Mouse (Mus musculus): ENCODE measurements around the gene Bag5. TPM values are rescaled to one million over a fixed set of nuclear protein-coding genes. Genes with fewer than 3 reads are reported as not detected.

Bag5 gene
- polyA plus RNA-seq, 1 experiment = 16.2 TPM

- Histone ChIP-seq H3K4me1 (ENCODE audit: control insufficient read depth, insufficient read depth, insufficient read length, low read length) (peaks cover 15% of the 10 kb centered on the region), H3K4me3 (ENCODE audit: insufficient read depth, low read depth, low read length) (peak within 1 kb of the TSS; percentile 81), H3K27ac (replicated peaks; ENCODE audit: low read depth, low read length) (peak within 1 kb of the TSS; percentile 66)
Measured at GRCm38 (mm10) chr12:111677882-111678669, 35.0 kb downstream of the Bag5 start, which contains the start of gene Trmt61a. Gene Trmt61a (plus strand): TSS chr12:111678105.

DNA sequence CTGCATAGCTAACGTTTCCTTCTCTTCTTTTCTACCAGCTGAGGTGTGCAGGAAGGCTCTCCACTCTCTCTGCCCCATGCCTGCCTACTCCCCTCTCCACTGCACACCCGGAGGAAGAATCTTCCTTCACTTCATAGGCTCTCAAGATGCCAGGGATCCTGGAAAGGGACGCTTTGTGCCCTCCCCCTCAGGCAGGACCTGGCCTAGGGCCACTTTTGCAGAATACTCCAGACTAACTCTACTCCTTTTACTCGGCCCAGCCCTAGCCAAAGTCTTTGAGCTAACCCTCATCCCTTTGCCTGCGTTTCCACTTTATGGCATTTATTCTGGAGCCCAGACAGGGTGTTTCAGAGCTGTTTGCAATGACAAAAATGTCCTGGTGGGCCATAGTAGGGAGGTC is 35.6 kb downstream of the Bag5 start:
- Histone ChIP-seq H3K27ac (replicated peaks; ENCODE audit: low read depth, low read length) (peak overlapping the region; percentile 66), H3K4me3 (ENCODE audit: insufficient read depth, low read depth, low read length) (peak overlapping the region; percentile 81), H3K4me1 (ENCODE audit: control insufficient read depth, insufficient read depth, insufficient read length, low read length) (peaks cover 16% of the 10 kb centered on the region)

DNA sequence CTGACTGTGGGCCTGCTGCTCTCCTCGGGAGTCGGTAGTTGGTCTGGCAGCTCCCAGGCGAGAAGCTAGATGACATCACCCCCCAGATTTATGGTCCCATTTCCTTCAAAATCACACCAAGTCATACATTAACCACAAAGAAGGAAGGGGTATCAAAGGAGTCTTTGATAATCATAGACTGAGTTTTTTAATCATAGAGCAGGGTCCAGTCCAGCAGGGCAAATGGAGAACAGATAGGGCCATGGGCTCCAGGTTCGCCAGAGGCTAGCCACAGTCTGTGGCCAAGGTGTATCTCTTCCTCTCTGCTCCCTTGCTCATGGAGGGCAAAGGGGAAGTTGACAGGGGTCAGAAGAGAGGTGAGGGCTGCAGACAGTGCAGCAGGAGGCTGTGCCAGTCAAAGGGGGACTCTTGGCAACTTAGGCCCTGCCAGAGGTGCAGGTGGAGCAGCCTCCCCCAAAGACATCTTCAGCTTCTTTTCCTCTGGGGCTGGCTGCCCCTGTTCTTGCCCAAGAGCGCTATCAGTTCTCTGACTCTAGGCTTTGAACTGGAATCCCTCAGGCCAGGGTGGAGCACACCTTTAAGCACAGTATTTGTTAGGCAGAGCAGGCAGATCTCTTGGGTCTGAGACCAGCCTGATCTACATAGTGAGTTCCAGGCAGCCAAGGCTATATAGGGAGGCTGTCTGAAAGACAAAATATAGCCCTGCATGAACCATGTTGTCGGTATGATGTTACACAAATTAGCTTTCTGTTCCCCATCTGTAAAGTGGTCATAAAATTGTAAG is 37.1 kb downstream of the Bag5 start:
- Histone ChIP-seq H3K27ac (replicated peaks; ENCODE audit: low read depth, low read length) (peak overlapping the region; percentile 35), H3K4me3 (ENCODE audit: insufficient read depth, low read depth, low read length) (no peak overlapping the region), H3K4me1 (ENCODE audit: control insufficient read depth, insufficient read depth, insufficient read length, low read length) (peaks cover 15% of the 10 kb centered on the region)

DNA sequence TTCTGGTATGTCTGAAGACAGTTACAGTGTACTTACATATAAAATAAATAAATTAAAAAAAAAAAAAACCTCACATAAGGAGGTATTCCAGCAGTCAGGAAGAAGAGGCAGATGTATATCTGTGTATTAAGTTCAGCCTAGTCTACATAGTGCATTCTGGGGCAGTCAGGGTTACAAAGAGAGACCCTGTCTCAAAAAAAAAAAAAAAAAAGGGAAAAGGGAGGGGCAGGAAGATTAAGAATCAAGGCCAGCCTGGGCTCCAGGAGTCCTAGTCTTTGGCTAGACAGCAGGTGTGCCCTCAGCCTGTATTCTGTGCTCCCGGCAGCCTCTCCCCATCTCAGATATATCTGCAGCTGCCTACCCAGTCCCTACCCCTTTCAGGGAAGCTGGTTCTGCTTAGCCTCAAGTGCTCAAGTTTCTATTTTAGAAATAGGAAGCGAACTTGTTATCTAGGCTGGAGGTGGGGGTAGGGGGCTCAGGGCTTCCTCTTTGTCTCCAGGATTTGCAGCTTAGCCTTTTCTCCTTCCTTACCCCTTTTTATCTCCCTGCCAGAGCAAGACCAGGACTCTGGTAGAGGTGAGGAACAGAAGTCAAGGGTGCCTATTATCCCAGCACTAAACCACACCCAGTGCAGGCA is 38.1 kb downstream of the Bag5 start:
- Histone ChIP-seq H3K27ac (replicated peaks; ENCODE audit: low read depth, low read length) (peak overlapping the region; percentile 35), H3K4me3 (ENCODE audit: insufficient read depth, low read depth, low read length) (no peak overlapping the region), H3K4me1 (ENCODE audit: control insufficient read depth, insufficient read depth, insufficient read length, low read length) (peaks cover 20% of the 10 kb centered on the region)

DNA sequence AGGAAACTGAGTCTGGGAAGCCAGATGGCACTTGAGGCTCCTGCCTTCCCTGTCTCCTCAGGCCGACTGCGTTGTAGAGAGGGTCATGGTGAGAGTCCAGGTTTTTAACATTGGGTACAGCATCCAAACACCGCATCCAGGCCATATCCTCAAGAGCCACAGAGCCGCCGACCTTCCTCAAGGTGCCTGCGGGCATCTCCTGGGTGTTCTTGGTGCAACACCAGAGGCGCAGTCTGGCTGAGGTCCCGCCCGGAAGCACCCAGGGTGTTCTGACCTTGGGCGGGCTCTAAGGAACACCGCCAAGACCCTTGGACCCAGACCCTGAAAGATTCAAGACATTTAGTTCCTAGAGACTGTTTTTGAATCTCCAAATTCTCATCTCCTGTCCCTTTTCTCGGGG is 40.5 kb downstream of the Bag5 start:
- H3K4me3 ChIP-seq (ENCODE audit: insufficient read depth, low read depth, low read length) = peak overlapping the region; percentile 71
- H3K27ac ChIP-seq (replicated peaks; ENCODE audit: low read depth, low read length) = no peak overlapping the region
- H3K4me1 ChIP-seq (ENCODE audit: control insufficient read depth, insufficient read depth, insufficient read length, low read length) = peaks cover 23% of the 10 kb centered on the region

- Histone ChIP-seq H3K4me1 (ENCODE audit: control insufficient read depth, insufficient read depth, insufficient read length, low read length) (peaks cover 20% of the 10 kb centered on the region), H3K4me3 (ENCODE audit: insufficient read depth, low read depth, low read length) (peak within 1 kb of the TSS; percentile 71), H3K27ac (replicated peaks; ENCODE audit: low read depth, low read length) (no peak within 1 kb of the TSS)
Measured at GRCm38 (mm10) chr12:111672176-111672575, 40.9 kb downstream of the Bag5 start, which contains the start of gene Ckb. Gene Ckb (minus strand): TSS chr12:111672338.

- H3K4me1 ChIP-seq (ENCODE audit: control insufficient read depth, insufficient read depth, insufficient read length, low read length) = peaks cover 18% of the 10 kb centered on the region
- peak overlapping the region; percentile 71 for H3K4me3 ChIP-seq (ENCODE audit: insufficient read depth, low read depth, low read length)
- H3K27ac ChIP-seq (replicated peaks; ENCODE audit: low read depth, low read length) = no peak overlapping the region
Measured at GRCm38 (mm10) chr12:111671431-111671902, 41.6 kb downstream of the Bag5 start.

DNA sequence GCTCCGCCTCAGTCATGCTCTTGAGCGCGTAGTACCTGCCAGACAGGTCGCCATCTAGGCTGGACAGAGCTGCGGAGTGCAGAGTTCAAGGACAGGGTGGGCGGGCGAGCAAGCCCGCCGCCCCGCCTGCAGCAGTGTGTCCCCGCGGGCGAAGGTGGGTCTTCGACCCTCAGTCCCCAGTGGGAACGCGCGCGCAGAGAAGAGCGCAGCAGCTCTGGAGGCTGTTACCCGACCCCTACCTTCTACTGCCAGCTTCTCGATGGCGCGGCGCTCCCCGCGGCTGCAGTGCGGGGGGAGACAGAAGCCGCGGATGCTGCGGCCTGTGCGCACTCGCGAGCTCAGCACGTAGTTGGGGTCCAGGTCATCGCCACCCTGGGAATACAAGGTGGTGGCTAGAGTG is 42.1 kb downstream of the Bag5 start:
- Histone ChIP-seq H3K4me3 (ENCODE audit: insufficient read depth, low read depth, low read length) (peak overlapping the region; percentile 71), H3K4me1 (ENCODE audit: control insufficient read depth, insufficient read depth, insufficient read length, low read length) (peaks cover 18% of the 10 kb centered on the region), H3K27ac (replicated peaks; ENCODE audit: low read depth, low read length) (no peak overlapping the region)

GRCm38 (mm10) chr12:111670371-111670971 is 42.6 kb downstream of the Bag5 start:
- Histone ChIP-seq H3K4me3 (ENCODE audit: insufficient read depth, low read depth, low read length) (peak overlapping the region; percentile 71), H3K27ac (replicated peaks; ENCODE audit: low read depth, low read length) (0 out of 2 replicates have a peak overlapping the region, but pooled peaks have one; percentile 20), H3K4me1 (ENCODE audit: control insufficient read depth, insufficient read depth, insufficient read length, low read length) (peaks cover 18% of the 10 kb centered on the region)

DNA sequence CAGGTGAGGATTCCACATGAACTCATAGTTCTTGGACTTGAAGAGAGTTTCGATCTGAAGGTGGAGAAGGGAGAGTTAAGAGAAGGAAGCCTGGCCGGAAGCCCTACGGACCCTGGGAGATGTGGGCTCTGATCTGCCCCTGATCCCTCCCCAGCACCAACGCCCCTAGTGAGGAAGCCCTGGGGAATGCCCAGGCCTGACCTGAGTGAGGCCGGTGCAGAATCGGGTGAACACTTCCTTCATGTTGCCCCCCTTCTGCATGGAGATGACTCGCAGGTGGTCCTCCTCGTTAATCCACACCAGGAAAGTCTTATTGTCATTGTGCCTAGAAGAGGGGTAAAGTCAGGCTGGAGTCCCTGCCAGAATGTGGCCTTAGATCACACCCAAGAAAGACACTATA is 43.1 kb downstream of the Bag5 start:
- Histone ChIP-seq H3K4me3 (ENCODE audit: insufficient read depth, low read depth, low read length) (0 out of 2 replicates have a peak overlapping the region, but pooled peaks have one; percentile 71), H3K4me1 (ENCODE audit: control insufficient read depth, insufficient read depth, insufficient read length, low read length) (peaks cover 18% of the 10 kb centered on the region), H3K27ac (replicated peaks; ENCODE audit: low read depth, low read length) (0 out of 2 replicates have a peak overlapping the region, but pooled peaks have one; percentile 20)

GRCm38 (mm10) chr12:111669000-111669788 is 43.9 kb downstream of the Bag5 start:
- H3K27ac ChIP-seq (replicated peaks; ENCODE audit: low read depth, low read length) = peak overlapping the region; percentile 99
- peaks cover 18% of the 10 kb centered on the region for H3K4me1 ChIP-seq (ENCODE audit: control insufficient read depth, insufficient read depth, insufficient read length, low read length)
- H3K4me3 ChIP-seq (ENCODE audit: insufficient read depth, low read depth, low read length) = no peak overlapping the region; the same call in 1 of the 2 replicates

DNA sequence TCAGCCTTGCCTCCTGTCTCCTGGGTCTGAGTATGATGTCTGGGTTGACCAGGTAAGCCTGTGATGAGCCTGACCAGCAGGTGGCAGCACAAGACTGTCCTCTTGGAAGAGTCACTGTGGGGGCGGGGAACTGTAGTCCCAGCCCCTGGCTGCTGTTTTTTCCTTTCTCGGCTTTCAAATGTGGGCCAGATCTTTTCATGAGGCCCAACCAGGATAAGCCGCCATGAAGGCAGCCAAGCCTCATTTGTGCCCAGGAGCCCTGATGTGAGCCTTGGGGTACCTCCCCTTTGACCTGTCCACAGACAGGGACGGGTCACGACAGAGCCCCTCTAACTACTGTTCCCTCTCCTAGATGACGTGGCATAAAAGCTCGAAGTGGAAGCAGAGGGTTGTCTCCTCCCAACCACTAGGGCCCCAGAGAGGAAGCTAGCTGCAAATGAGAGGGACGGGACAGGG is 44.6 kb downstream of the Bag5 start:
- Histone ChIP-seq H3K4me3 (ENCODE audit: insufficient read depth, low read depth, low read length) (peak overlapping the region; percentile 36), H3K4me1 (ENCODE audit: control insufficient read depth, insufficient read depth, insufficient read length, low read length) (peaks cover 18% of the 10 kb centered on the region), H3K27ac (replicated peaks; ENCODE audit: low read depth, low read length) (peak overlapping the region; percentile 99)

GRCm38 (mm10) chr12:111667421-111667820 is 45.6 kb downstream of the Bag5 start:
- Histone ChIP-seq H3K4me1 (ENCODE audit: control insufficient read depth, insufficient read depth, insufficient read length, low read length) (peaks cover 17% of the 10 kb centered on the region), H3K4me3 (ENCODE audit: insufficient read depth, low read depth, low read length) (no peak overlapping the region), H3K27ac (replicated peaks; ENCODE audit: low read depth, low read length) (no peak overlapping the region)

DNA sequence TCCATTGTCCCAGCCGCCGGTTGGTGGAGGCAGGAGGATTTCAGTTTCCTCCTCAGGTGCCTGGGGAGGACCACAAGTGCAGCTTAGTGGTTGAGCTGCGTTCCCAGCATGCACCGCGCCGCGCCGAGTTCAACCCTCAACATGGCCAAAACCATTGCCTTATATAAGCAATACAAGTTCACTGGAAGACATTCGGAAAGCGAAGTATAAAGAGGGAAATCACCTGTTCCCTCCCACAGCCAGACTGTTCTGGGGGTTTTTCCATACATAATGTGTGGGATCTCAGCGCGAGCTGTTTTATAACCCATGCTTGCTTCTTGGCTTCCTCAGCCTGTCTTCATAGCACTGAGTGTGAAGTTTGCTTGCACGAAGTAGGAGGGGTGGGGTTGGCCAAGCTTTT is 46.7 kb downstream of the Bag5 start:
- H3K4me3 ChIP-seq (ENCODE audit: insufficient read depth, low read depth, low read length) = no peak overlapping the region
- H3K27ac ChIP-seq (replicated peaks; ENCODE audit: low read depth, low read length) = no peak overlapping the region
- H3K4me1 ChIP-seq (ENCODE audit: control insufficient read depth, insufficient read depth, insufficient read length, low read length) = peaks cover 15% of the 10 kb centered on the region

Measured in brown adipose tissue, adult 24 weeks (tissue).